Mouse (Mus musculus): ENCODE results near the gene Arl5c.

- TF ChIP-seq CTCF (IDR thresholded peaks at IDR 0.05; ENCODE audit: borderline replicate concordance, insufficient read depth, low read depth, low read length) (no peak), POLR2A (IDR thresholded peaks at IDR 0.05; ENCODE audit: borderline replicate concordance, insufficient read depth, low read length) (no peak)
These were observed 17.6 kb downstream of the Arl5c start for GRCm38 (mm10) chr11:97978392-97978791.

All from cerebellum, adult 2 months (tissue).